Mouse (Mus musculus) mouse trophoblast stem cell (cell line): ENCODE measurements at regions not wholly inside any gene's neighbourhood (a gene's known extent, or its start where the extent isn't known, plus 50 kb on each side); places are given as distances from the start of the nearest gene placed in this dataset.
"Not testable (repeated sequence)": the region's sequence is repeated elsewhere in the genome, so short reads cannot be mapped to it uniquely, and the experiment has no call there.

Source experiments
- in situ Hi-C, 2 experiments: fragments of 300-500 bp; cut with MseI, MboI; formaldehyde crosslinking; loops; 2 replicates in 1 of 2; 3 replicates in 1 of 2; pipeline ENCODE4 v1.15.1; 2025

- in situ Hi-C loops, result no loop called here
These were observed 197.4 kb downstream of the Prex1 start for GRCm38 (mm10) chr2:166516261-166516660.

DNA sequence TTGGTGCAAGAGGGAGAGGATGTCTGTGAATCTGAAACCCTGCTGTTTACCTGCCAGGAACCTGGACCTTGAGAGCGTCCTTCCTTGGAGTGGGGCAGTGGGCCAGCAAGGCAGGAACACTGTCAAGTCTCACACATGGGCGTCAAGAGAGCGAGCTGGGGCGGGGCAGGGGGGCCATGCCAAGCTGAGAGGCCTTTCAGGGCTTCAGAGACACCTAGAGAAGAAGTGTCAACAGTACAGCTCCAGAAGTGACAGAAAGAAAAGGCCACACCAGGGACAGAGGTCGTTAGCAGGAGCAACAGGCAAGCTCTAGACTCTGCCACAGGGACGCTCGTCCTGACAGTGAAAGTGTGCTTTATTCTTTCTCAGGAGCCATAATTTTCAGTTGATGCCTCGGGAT lies 199.0 kb downstream of the Prex1 start:
- in situ Hi-C loops, result no loop called here

DNA sequence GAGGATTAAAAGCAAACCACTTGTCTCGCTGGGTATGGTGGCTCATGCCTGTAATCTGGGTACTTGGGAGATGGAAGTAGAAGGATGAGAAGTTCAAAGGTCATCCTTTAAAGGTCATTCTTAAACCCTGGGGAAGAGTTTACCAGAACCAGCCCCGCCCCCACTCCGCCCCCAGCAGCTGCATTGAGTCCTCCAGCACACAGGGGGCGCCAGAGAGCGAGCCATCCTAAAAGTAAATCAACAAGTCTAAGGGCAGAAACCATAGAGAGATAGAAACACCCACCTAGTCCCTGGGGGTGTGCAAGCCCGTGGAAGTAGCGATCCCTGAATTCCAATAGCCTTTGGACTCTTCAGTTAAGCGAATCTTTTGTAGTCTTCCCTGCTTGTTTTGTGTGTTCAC lies 201.1 kb downstream of the Prex1 start:
- in situ Hi-C loops, result no loop called here

- in situ Hi-C loops, result not testable (repeated sequence)
These were observed 202.2 kb downstream of the Prex1 start for GRCm38 (mm10) chr2:166511477-166511876.

- in situ Hi-C loops, result no loop called here
These were observed 202.9 kb downstream of the Prex1 start for GRCm38 (mm10) chr2:166510776-166511175.

GRCm38 (mm10) chr2:166509591-166509990 lies 204.0 kb downstream of the Prex1 start:
- in situ Hi-C loops, result no loop called here

- in situ Hi-C loops, result no loop called here
These were observed 204.8 kb downstream of the Prex1 start for GRCm38 (mm10) chr2:166508656-166509420.

GRCm38 (mm10) chr2:166505309-166505708 lies 208.3 kb downstream of the Prex1 start:
- in situ Hi-C loops, result no loop called here

GRCm38 (mm10) chr2:166503666-166504065 lies 210.0 kb downstream of the Prex1 start:
- in situ Hi-C loops, result no loop called here

- in situ Hi-C loops, result no loop called here
These were observed 220.7 kb downstream of the Prex1 start for GRCm38 (mm10) chr2:166492895-166493294.

DNA sequence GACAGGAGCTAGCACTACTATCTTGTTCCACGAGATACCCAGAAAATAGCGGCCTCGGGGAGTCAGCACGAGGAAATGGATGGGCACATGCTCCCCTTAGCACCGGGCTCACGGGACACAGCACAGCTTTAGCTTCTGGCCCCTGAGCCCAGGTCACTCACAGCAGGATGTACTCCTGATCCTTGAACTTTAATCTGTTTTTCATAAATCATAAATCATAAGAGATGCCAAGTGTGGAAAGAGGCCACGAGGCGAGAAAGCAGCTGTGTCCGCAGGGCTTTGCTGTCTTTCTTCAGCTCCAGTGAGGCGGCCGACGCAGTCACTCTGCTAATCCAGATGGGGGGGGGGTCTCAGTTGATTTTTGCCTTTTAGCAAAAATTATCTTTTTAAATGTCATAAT lies 221.2 kb downstream of the Prex1 start:
- in situ Hi-C loops, result no loop called here

DNA sequence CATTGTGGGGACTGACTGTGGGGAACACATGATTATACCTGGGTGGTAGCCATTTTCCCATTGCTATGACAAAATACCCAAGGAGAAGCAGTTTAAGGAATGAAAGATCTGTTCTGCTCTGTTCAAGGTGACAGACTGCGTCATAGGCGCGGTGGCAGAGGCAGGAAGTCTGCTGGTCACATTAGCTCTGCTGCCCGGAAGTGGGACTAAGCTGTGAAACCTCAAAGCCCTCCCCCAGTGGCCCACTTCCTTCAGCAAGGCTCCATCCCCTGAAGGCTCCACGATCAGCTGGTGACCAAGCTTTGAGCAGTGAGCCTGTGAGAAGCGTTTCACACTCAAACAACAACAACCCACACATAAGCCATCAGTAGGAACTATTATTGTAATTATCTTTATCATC lies 221.8 kb downstream of the Prex1 start:
- in situ Hi-C loops, result no loop called here

- in situ Hi-C loops, result no loop called here
These were observed 224.4 kb downstream of the Prex1 start for GRCm38 (mm10) chr2:166489041-166489872.

DNA sequence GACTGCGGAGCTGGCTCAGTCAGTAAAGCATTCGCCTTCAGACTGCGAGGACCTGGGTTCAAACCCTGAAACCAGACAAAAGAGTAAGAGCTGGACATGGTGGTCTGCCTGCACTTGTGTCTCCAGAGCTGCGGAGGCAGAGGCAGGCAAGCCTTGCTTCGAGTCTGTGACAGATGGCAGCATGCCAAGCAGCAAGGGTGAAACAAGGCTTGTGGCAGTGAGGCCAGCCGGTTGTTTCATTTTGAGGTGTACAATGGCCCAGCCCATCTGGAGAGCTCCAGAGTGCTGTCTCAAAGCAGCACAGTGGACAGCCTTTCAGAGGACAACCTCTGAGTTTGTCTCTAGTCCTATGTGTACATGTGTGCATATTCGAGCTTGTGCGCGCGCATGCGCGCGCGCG lies 225.9 kb downstream of the Prex1 start:
- in situ Hi-C loops, result no loop called here

GRCm38 (mm10) chr2:166485788-166486187 lies 227.8 kb downstream of the Prex1 start:
- in situ Hi-C loops, result no loop called here

DNA sequence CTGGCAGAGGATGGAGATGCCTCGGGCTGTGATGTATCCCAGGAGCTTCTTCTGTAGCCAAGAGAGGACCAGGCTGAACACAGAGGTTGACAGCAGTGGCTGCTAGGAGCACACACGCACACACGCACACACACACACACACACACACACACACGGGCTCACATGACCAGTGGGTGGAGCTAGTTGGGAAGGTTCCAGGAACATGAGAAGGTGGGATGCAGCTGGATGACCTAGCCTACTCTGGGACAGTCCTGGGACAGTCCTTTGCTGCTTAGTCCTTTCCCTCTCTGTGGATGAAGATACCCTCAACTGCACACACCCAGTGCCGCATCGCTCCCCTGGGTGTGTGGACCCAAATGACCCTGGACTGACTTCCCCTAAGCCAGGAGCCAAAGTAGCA lies 228.3 kb downstream of the Prex1 start:
- in situ Hi-C loops, result no loop called here

GRCm38 (mm10) chr2:166483617-166484319 lies 229.9 kb downstream of the Prex1 start:
- in situ Hi-C loops, result no loop called here

DNA sequence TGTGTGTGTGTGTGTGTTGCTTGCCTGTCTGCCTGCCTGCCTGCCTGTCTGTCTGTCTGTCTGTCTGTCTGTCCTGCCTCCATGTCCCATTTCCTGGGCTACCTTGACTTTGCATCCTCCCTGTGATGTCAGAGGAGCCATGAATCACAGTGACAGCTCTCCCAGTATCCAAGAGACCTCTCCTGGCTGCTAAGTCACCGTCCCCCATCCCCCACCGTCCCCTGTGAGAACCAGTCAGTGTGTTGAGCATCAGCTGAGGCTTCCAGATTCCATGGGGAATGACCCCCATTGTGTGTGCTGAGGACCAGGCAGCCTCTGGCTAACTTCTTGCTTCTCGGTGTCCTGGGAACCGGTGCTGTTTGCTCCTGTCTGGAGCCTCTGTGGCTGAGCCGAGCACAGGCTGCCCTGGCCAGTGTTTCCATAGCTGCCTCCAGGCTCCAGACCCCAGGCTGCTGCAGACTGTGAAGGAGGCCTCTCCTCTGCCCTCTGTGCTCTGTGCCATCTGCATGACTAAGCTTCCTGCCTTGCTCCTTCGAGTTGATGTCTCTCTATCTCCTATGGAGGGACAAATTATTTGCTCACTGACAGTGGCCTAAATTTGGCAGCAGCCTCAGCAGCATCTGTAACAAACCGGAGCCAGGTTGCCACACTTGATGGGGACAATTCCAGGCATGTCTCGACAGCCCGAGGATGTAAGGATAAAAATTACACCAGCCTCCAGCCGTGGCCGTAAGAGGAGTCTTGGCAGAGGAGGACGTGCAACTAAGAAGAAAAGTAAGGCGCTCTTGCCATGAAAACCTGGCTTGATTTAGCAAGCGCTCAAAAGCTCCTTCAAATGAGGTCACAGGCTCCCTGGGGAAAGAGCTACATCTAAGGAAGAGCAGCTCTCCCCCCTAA lies 230.7 kb downstream of the Prex1 start:
- in situ Hi-C loops, result no loop called here

DNA sequence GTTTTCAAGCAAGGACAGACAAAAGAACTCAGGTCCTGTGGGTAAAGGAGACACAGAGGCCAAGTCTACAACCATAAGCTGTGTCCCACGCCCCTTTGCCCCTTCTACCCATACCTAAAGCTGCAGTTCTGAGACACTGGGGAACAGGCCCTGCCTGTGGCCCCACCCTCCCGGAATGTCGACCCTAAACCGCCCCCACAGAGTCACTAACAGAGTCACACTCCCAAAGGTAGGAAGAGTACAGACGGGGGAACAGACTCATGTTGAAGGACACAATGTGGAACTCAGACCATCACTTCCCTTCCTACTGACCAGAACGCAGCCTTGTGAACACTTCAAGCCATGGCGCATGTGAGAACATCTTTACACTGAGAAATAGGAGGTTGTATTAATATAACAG lies 231.9 kb downstream of the Prex1 start:
- in situ Hi-C loops, result no loop called here

GRCm38 (mm10) chr2:166481362-166481761 lies 232.3 kb downstream of the Prex1 start:
- in situ Hi-C loops, result no loop called here

DNA sequence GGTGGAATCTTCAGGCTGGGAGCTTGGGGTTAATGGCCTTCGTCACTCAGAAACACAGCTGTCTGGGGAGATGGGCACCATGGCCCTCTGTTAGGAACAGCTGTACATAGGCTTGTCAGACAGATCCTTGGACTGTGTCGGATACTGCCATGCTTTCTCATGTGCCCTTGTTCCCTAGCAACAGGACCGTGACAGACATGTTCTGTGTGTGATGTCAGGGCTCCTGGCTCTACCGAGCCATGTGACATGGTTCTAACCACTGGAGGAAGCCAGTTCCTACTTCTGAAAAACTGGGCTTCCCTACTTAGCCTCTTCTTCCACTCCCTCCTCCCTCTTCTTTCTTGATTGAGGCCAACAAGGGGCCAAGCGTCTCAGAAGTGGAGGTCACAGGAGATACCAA lies 232.7 kb downstream of the Prex1 start:
- in situ Hi-C loops, result no loop called here
